Mouse (Mus musculus) intestine, embryonic 14.5 days (tissue): ENCODE measurements around the gene Gli1. TPM values are rescaled to one million over a fixed set of nuclear protein-coding genes. Genes with fewer than 3 reads are reported as not detected.
A peak's percentile ranks its signal among the peaks of the same experiment; 100 is the strongest.

ENCODE experiments used
- ATAC-seq: fragments of 200-750 bp; cut with Nextera tagmentation; replicated peaks from 2 replicates; pipeline ENCODE4 v1.8.0; 2017; ENCODE audit warnings: low read depth, moderate number of reproducible peaks, moderate TSS enrichment, moderate library complexity; ENCODE audit not compliant: low FRiP score, low TSS enrichment
- DNase-seq: peaks from one replicate; pipeline ENCODE4 v3.0.0-alpha.2; 2018; ENCODE audit warnings: low spot score
- H3K27ac ChIP-seq: fragments of 300-500 bp; sonication (generic); 2 replicates; pipeline ENCODE4 v1.5.1; 2014; ENCODE audit warnings: low read depth, mild to moderate bottlenecking, control low read depth
- H3K27me3 ChIP-seq: fragments of 300-500 bp; sonication (generic); replicated peaks from 2 replicates; pipeline ENCODE4 v1.6.1; 2014; ENCODE audit warnings: low read length, control low read depth; ENCODE audit not compliant: control insufficient read depth, insufficient read depth
- H3K36me3 ChIP-seq: fragments of 300-500 bp; sonication (generic); 2 replicates; pipeline ENCODE4 v1.6.1; 2014; ENCODE audit warnings: low read length, control low read depth; ENCODE audit not compliant: control insufficient read depth, insufficient read depth
- H3K4me1 ChIP-seq: fragments of 300-500 bp; sonication (generic); replicated peaks from 2 replicates; pipeline ENCODE4 v1.6.1; 2014; ENCODE audit warnings: low read length, control low read depth, mixed read lengths; ENCODE audit not compliant: control insufficient read depth, insufficient read depth
- H3K4me2 ChIP-seq: fragments of 300-500 bp; sonication (generic); 2 replicates; pipeline ENCODE4 v1.6.1; 2014; ENCODE audit warnings: low read length
- H3K4me3 ChIP-seq: fragments of 300-500 bp; sonication (generic); 2 replicates; pipeline ENCODE4 v1.5.1; 2014; ENCODE audit warnings: low read depth, low read length, control low read depth, mixed read lengths
- H3K9ac ChIP-seq: fragments of 300-500 bp; sonication (generic); 2 replicates; pipeline ENCODE4 v1.6.1; 2014; ENCODE audit warnings: mild to moderate bottlenecking, low read length
- H3K9me3 ChIP-seq: fragments of 300-500 bp; sonication (generic); 2 replicates; pipeline ENCODE4 v1.6.1; 2016; ENCODE audit warnings: low read length, control low read depth; ENCODE audit not compliant: control insufficient read depth
- WGBS: fragments of 180-500 bp; shearing (Covaris S2); extraction: QIAGEN DNeasy Blood & Tissue Kit; methylation state at CpG from one replicate; pipeline ENCODE4 v1.1.7; 2014; 5-methylcytosine and 5-hydroxymethylcytosine counted together
- polyA plus RNA-seq: library from polyadenylated mRNA; unstranded; fragments of >200 nt; fragmentation: Nextera tagmentation; extraction: Ambion mirVana; gene quantifications from 2 replicates; pipeline ENCODE4 v1.2.1, GENCODE M21; 2014

Gli1 gene
- polyA plus RNA-seq, 1 experiment from 2014 or later: 12.6 TPM

GRCm38 (mm10) chr10:127332211-127332874 is 9.4 kb downstream of the Gli1 start:
- H3K9me3 ChIP-seq: no peaks in the 10 kb centered on the region
- H3K4me1 ChIP-seq: no peaks in the 10 kb centered on the region
- WGBS: 53% methylated on average over 31 of the region's 31 CpGs
- no peak overlapping the region for H3K9ac ChIP-seq
- no peak overlapping the region for H3K4me3 ChIP-seq
- no peak overlapping the region for H3K27ac ChIP-seq
- peaks cover 49% of the 10 kb centered on the region for H3K36me3 ChIP-seq
- peaks cover 11% of the 10 kb centered on the region for H3K27me3 ChIP-seq
- no peak for DNase-seq
- H3K4me2 ChIP-seq: no peak overlapping the region
- ATAC-seq: no peak

GRCm38 (mm10) chr10:127330212-127330611 is 11.6 kb downstream of the Gli1 start:
- peaks cover 33% of the 10 kb centered on the region for H3K27me3 ChIP-seq
- no peak overlapping the region for H3K4me3 ChIP-seq
- peaks cover 13% of the 10 kb centered on the region; the same call in 1 of the 2 replicates for H3K4me1 ChIP-seq
- DNase-seq: no peak
- no peak for ATAC-seq
- no peak overlapping the region for H3K27ac ChIP-seq
- no peak overlapping the region for H3K4me2 ChIP-seq
- no peak overlapping the region for H3K9ac ChIP-seq
- WGBS: 75% methylated on average over 7 of the region's 7 CpGs
- H3K36me3 ChIP-seq: peaks cover 36% of the 10 kb centered on the region
- H3K9me3 ChIP-seq: no peaks in the 10 kb centered on the region

- H3K27ac ChIP-seq: no peak overlapping the region
- no peak for DNase-seq
- WGBS: 45% methylated on average over 18 of the region's 18 CpGs
- no peaks in the 10 kb centered on the region for H3K9me3 ChIP-seq
- H3K4me1 ChIP-seq: peaks cover 13% of the 10 kb centered on the region; the same call in 1 of the 2 replicates
- H3K4me3 ChIP-seq: no peak overlapping the region
- peaks cover 44% of the 10 kb centered on the region for H3K27me3 ChIP-seq
- H3K36me3 ChIP-seq: peaks cover 18% of the 10 kb centered on the region
- no peak for ATAC-seq
- H3K9ac ChIP-seq: no peak overlapping the region
- no peak overlapping the region for H3K4me2 ChIP-seq
These were observed 14.2 kb downstream of the Gli1 start for GRCm38 (mm10) chr10:127327461-127328145.

- Histone ChIP-seq H3K36me3 (peaks cover 11% of the 10 kb centered on the region), H3K9ac (peak overlapping the region; percentile 48), H3K27me3 (peaks cover 44% of the 10 kb centered on the region), H3K9me3 (no peaks in the 10 kb centered on the region), H3K4me1 (peaks cover 13% of the 10 kb centered on the region; the same call in 1 of the 2 replicates), H3K4me3 (peak overlapping the region; percentile 50), H3K27ac (no peak overlapping the region), H3K4me2 (peak overlapping the region; percentile 94)
- DNase-seq (no peak), ATAC-seq (no peak)
- 7% methylated on average over 28 of the region's 29 CpGs for WGBS
These were observed 14.9 kb downstream of the Gli1 start for GRCm38 (mm10) chr10:127326828-127327227.

- DNase-seq: peak; percentile 79
- ATAC-seq: peak; percentile 19; the same call in 1 of the 2 replicates
- peak overlapping the region; percentile 48 for H3K9ac ChIP-seq
- H3K4me3 ChIP-seq: peak overlapping the region; percentile 50
- WGBS: 1% methylated on average over 53 of the region's 54 CpGs
- H3K27ac ChIP-seq: no peak overlapping the region
- H3K9me3 ChIP-seq: no peaks in the 10 kb centered on the region
- peaks cover 44% of the 10 kb centered on the region for H3K27me3 ChIP-seq
- peaks cover 5% of the 10 kb centered on the region; the same call in 1 of the 2 replicates for H3K36me3 ChIP-seq
- H3K4me1 ChIP-seq: peaks cover 13% of the 10 kb centered on the region; the same call in 1 of the 2 replicates
- peak overlapping the region; percentile 94 for H3K4me2 ChIP-seq
These were observed 15.6 kb downstream of the Gli1 start for GRCm38 (mm10) chr10:127326017-127326801.

- H3K9me3 ChIP-seq: no peaks in the 10 kb centered on the region
- H3K4me2 ChIP-seq: peak overlapping the region; percentile 94
- H3K4me3 ChIP-seq: peak overlapping the region; percentile 50
- no peak overlapping the region for H3K27ac ChIP-seq
- H3K36me3 ChIP-seq: no peaks in the 10 kb centered on the region
- ATAC-seq (no peak), DNase-seq (no peak)
- H3K9ac ChIP-seq: no peak overlapping the region
- H3K27me3 ChIP-seq: peaks cover 44% of the 10 kb centered on the region
- WGBS: 34% methylated on average over 14 of the region's 14 CpGs
- H3K4me1 ChIP-seq: peaks cover 13% of the 10 kb centered on the region; the same call in 1 of the 2 replicates
These were observed 16.2 kb downstream of the Gli1 start for GRCm38 (mm10) chr10:127325454-127326016.

- Histone ChIP-seq H3K4me2 (no peak overlapping the region), H3K36me3 (no peaks in the 10 kb centered on the region), H3K9me3 (no peaks in the 10 kb centered on the region), H3K27me3 (peaks cover 44% of the 10 kb centered on the region), H3K27ac (no peak overlapping the region), H3K9ac (no peak overlapping the region), H3K4me1 (peaks cover 13% of the 10 kb centered on the region; the same call in 1 of the 2 replicates), H3K4me3 (no peak overlapping the region)
- 8% methylated on average over 7 of the region's 7 CpGs for WGBS
- ATAC-seq (no peak), DNase-seq (no peak)
These were observed 17.3 kb downstream of the Gli1 start for GRCm38 (mm10) chr10:127324495-127324894.

GRCm38 (mm10) chr10:127323131-127323855 is 18.5 kb downstream of the Gli1 start:
- WGBS: 67% methylated on average over 17 of the region's 17 CpGs
- H3K9ac ChIP-seq: no peak overlapping the region
- H3K27me3 ChIP-seq: peaks cover 42% of the 10 kb centered on the region
- H3K36me3 ChIP-seq: no peaks in the 10 kb centered on the region
- ATAC-seq (no peak), DNase-seq (no peak)
- H3K4me1 ChIP-seq: peaks cover 13% of the 10 kb centered on the region; the same call in 1 of the 2 replicates
- H3K4me2 ChIP-seq: no peak overlapping the region
- H3K9me3 ChIP-seq: no peaks in the 10 kb centered on the region
- H3K4me3 ChIP-seq: no peak overlapping the region
- no peak overlapping the region for H3K27ac ChIP-seq
